Mouse (Mus musculus): ENCODE data around the gene Cd300ld2. TPM values are rescaled to one million over a fixed set of nuclear protein-coding genes. Genes with fewer than 3 reads are reported as not detected.

Gene Cd300ld2
- polyA plus RNA-seq, 1 experiment, result 0.18 TPM

- 67% methylated on average over 5 of the region's 5 CpGs for WGBS
- peak; percentile 6 for DNase-seq
- no peaks in the 10 kb centered on the region for H3K4me1 ChIP-seq (ENCODE audit: control insufficient read depth, insufficient read depth, low read length)
- 0 out of 2 replicates have a peak, but pooled peaks have one; percentile 14 for TF ChIP-seq POLR2A (IDR thresholded peaks at IDR 0.05; ENCODE audit: borderline replicate concordance, extremely low read depth, low read depth, low read length)
- no peak for TF ChIP-seq CTCF (IDR thresholded peaks at IDR 0.05; ENCODE audit: insufficient read depth, low read length)
- H3K4me3 ChIP-seq (replicated peaks; ENCODE audit: extremely low read depth, low read depth, low read length), result no peak overlapping the region
Measured at GRCm38 (mm10) chr11:115004070-115004469, 11.9 kb downstream of the Cd300ld2 start.

- Histone ChIP-seq H3K4me1 (ENCODE audit: control insufficient read depth, insufficient read depth, low read length) (no peaks in the 10 kb centered on the region), H3K4me3 (replicated peaks; ENCODE audit: extremely low read depth, low read depth, low read length) (no peak within 1 kb of the TSS)
- no peak for DNase-seq
- 57% methylated on average over 7 of the region's 7 CpGs for WGBS
- TF ChIP-seq CTCF (IDR thresholded peaks at IDR 0.05; ENCODE audit: insufficient read depth, low read length), result no peak
- TF ChIP-seq POLR2A (IDR thresholded peaks at IDR 0.05; ENCODE audit: borderline replicate concordance, extremely low read depth, low read depth, low read length), result no peak
Measured at GRCm38 (mm10) chr11:115001474-115002040, 14.4 kb downstream of the Cd300ld2 start, which contains the start of gene Cd300c2. Gene Cd300c2, minus strand, starts transcription at chr11:115001880.

- TF ChIP-seq POLR2A (IDR thresholded peaks at IDR 0.05; ENCODE audit: borderline replicate concordance, extremely low read depth, low read depth, low read length) (no peak), CTCF (IDR thresholded peaks at IDR 0.05; ENCODE audit: insufficient read depth, low read length) (no peak)
- 57% methylated on average over 4 of the region's 4 CpGs for whole genome bisulfite sequencing
- H3K4me1 ChIP-seq (ENCODE audit: control insufficient read depth, insufficient read depth, low read length), result no peaks in the 10 kb centered on the region
- H3K4me3 ChIP-seq (replicated peaks; ENCODE audit: extremely low read depth, low read depth, low read length), result no peak within 1 kb of the TSS
- no peak for DNase-seq
Measured at GRCm38 (mm10) chr11:114989793-114990192, 26.2 kb downstream of the Cd300ld2 start, which contains the start of gene Cd300ld. Gene Cd300ld, minus strand, starts transcription at chr11:114989922.

GRCm38 (mm10) chr11:114981866-114982265 lies 34.1 kb downstream of the Cd300ld2 start:
- no peak overlapping the region for H3K4me3 ChIP-seq (replicated peaks; ENCODE audit: extremely low read depth, low read depth, low read length)
- WGBS, result 59% methylated on average over 4 of the region's 4 CpGs
- DNase-seq, result no peak
- TF ChIP-seq POLR2A (IDR thresholded peaks at IDR 0.05; ENCODE audit: borderline replicate concordance, extremely low read depth, low read depth, low read length), result no peak
- TF ChIP-seq CTCF (IDR thresholded peaks at IDR 0.05; ENCODE audit: insufficient read depth, low read length), result no peak
- H3K4me1 ChIP-seq (ENCODE audit: control insufficient read depth, insufficient read depth, low read length), result no peaks in the 10 kb centered on the region

DNA sequence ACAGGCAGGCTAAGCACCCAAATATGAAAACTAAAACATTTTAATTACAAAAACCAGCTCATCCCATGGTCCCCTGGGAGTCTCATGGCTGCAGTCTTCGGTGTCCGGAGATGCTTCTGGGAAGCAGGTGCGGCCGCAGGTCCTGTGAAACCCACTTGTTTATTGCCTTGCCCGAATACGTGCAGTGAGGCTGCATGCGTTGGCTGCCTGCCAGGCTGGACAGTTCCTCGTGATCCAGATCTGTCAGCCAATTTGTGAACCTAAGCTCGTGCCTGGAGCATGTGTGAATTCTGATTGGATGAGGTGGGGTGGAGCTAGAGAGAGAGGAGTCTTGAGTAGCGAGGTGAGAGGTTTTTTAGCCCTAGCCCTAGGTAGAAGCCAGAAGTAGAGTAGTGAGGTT lies 43.3 kb downstream of the Cd300ld2 start:
- DNase-seq, result no peak
- H3K4me3 ChIP-seq (replicated peaks; ENCODE audit: extremely low read depth, low read depth, low read length), result no peak overlapping the region
- H3K4me1 ChIP-seq (ENCODE audit: control insufficient read depth, insufficient read depth, low read length), result no peaks in the 10 kb centered on the region
- TF ChIP-seq POLR2A (IDR thresholded peaks at IDR 0.05; ENCODE audit: borderline replicate concordance, extremely low read depth, low read depth, low read length) (no peak), CTCF (IDR thresholded peaks at IDR 0.05; ENCODE audit: insufficient read depth, low read length) (no peak)
- 73% methylated on average over 10 of the region's 10 CpGs for WGBS

GRCm38 (mm10) chr11:114968752-114969207 lies 47.2 kb downstream of the Cd300ld2 start, which contains the start of gene Cd300c:
Gene Cd300c, minus strand, starts transcription at chr11:114969157.
- TF ChIP-seq POLR2A (IDR thresholded peaks at IDR 0.05; ENCODE audit: borderline replicate concordance, extremely low read depth, low read depth, low read length), result no peak
- WGBS, result 81% methylated on average over 9 of the region's 9 CpGs
- Histone ChIP-seq H3K4me3 (replicated peaks; ENCODE audit: extremely low read depth, low read depth, low read length) (no peak within 1 kb of the TSS), H3K4me1 (ENCODE audit: control insufficient read depth, insufficient read depth, low read length) (no peaks in the 10 kb centered on the region)
- no peak for DNase-seq

GRCm38 (mm10) chr11:114965182-114965828 lies 50.7 kb downstream of the Cd300ld2 start:
- 20% methylated on average over 3 of the region's 3 CpGs for WGBS

GRCm38 (mm10) chr11:114960369-114960768 lies 55.6 kb downstream of the Cd300ld2 start:
- DNase-seq, result no peak
- 44% methylated on average over 1 of the region's 1 CpGs for WGBS
- Histone ChIP-seq H3K4me1 (ENCODE audit: control insufficient read depth, insufficient read depth, low read length) (no peaks in the 10 kb centered on the region), H3K4me3 (replicated peaks; ENCODE audit: extremely low read depth, low read depth, low read length) (no peak overlapping the region)
- TF ChIP-seq CTCF (IDR thresholded peaks at IDR 0.05; ENCODE audit: insufficient read depth, low read length), result no peak
- no peak for TF ChIP-seq POLR2A (IDR thresholded peaks at IDR 0.05; ENCODE audit: borderline replicate concordance, extremely low read depth, low read depth, low read length)

More at GRCm38 (mm10) chr11:114965182-114965828, 50.7 kb downstream of the Cd300ld2 start:
- Histone ChIP-seq H3K4me1 (ENCODE audit: control insufficient read depth, insufficient read depth, low read length) (no peaks in the 10 kb centered on the region), H3K4me3 (replicated peaks; ENCODE audit: extremely low read depth, low read depth, low read length) (no peak overlapping the region)
- no peak for DNase-seq
- TF ChIP-seq CTCF (IDR thresholded peaks at IDR 0.05; ENCODE audit: insufficient read depth, low read length) (no peak), POLR2A (IDR thresholded peaks at IDR 0.05; ENCODE audit: borderline replicate concordance, extremely low read depth, low read depth, low read length) (no peak)

Other genes with a start within 250 kb of the Cd300ld2 start
- gene Btbd17, start 220.2 kb downstream of the Cd300ld2 start, polyA plus RNA-seq (2012; rRNA removed), result 0.54 and 0.59 TPM in 2 replicates
- not detected in 2 replicates for gene Gpr142, start 217.3 kb downstream of the Cd300ld2 start, polyA plus RNA-seq (2012; rRNA removed)
- 14.3 and 18.2 TPM in 2 replicates for gene Gprc5c, start 165.0 kb downstream of the Cd300ld2 start, polyA plus RNA-seq (2012; rRNA removed)
- 2.5 and 5.0 TPM in 2 replicates for gene Cd300a, start 126.2 kb downstream of the Cd300ld2 start, polyA plus RNA-seq (2012; rRNA removed)
- 2.4 and 5.4 TPM in 2 replicates for gene Cd300lb, start 81.8 kb downstream of the Cd300ld2 start, polyA plus RNA-seq (2012; rRNA removed)
- gene Cd300c, start 47.0 kb downstream of the Cd300ld2 start, polyA plus RNA-seq (2012; rRNA removed), result 0.68 and 1.2 TPM in 2 replicates
- 2.9 and 5.4 TPM in 2 replicates for gene Cd300ld, start 26.3 kb downstream of the Cd300ld2 start, polyA plus RNA-seq (2012; rRNA removed)
- 15.5 and 24.6 TPM in 2 replicates for gene Cd300c2, start 14.3 kb downstream of the Cd300ld2 start, polyA plus RNA-seq (2012; rRNA removed)
- gene Cd300ld4, start 10.8 kb upstream of the Cd300ld2 start, polyA plus RNA-seq (2012; rRNA removed), result 0.43 and 0.77 TPM in 2 replicates
- gene Cd300ld5, start 21.6 kb upstream of the Cd300ld2 start, polyA plus RNA-seq (2012; rRNA removed), result 2.2 and 2.3 TPM in 2 replicates
- gene Cd300ld3, start 32.2 kb upstream of the Cd300ld2 start, polyA plus RNA-seq (2012; rRNA removed), result 18.6 and 25.0 TPM in 2 replicates
- 2.1 and 2.6 TPM in 2 replicates for gene Cd300e, start 46.0 kb upstream of the Cd300ld2 start, polyA plus RNA-seq (2012; rRNA removed)
- gene Rab37, start 75.2 kb upstream of the Cd300ld2 start, polyA plus RNA-seq (2012; rRNA removed), result 0.58 and 1.1 TPM in 2 replicates
- gene Cd300lf, start 117.8 kb upstream of the Cd300ld2 start, polyA plus RNA-seq (2012; rRNA removed), result 12.2 and 20.6 TPM in 2 replicates
- gene Slc9a3r1, start 147.1 kb upstream of the Cd300ld2 start, polyA plus RNA-seq (2012; rRNA removed), result 46.8 and 60.1 TPM in 2 replicates
- 19.1 and 21.6 TPM in 2 replicates for gene Tmem104, start 171.3 kb upstream of the Cd300ld2 start, polyA plus RNA-seq (2012; rRNA removed)
- gene Nat9, start 171.7 kb upstream of the Cd300ld2 start, polyA plus RNA-seq (2012; rRNA removed), result 18.8 and 26.4 TPM in 2 replicates